Mouse (Mus musculus) liver, adult (tissue): Measurements from ENCODE around the gene Kera.

Source experiments
- GATA4 ChIP-seq: IDR thresholded peaks from 2 replicates; pipeline ENCODE4 v1.6.1; 2014; ENCODE audit warnings: mild to moderate bottlenecking, low read length; ENCODE audit not compliant: insufficient replicate concordance

Kera gene

DNA sequence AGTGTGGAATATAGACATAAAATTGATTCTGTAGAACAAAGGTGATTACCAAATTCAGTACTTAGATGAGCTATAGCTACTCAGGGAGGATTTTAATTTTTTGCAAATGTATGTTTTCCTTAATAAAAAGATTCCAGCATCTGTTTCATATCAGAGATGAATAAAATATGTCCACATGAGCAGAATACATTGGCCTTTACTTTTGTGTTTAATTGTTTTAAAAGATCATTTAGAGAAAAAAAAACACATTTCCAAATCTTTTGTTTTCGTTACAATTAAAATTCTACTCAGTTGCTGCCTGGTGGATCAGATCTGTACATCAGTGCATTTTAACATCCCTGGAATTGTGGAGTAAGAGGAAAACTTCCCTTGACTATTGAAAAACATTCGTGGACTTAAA is at the start of gene Kera:
TSS of gene Kera (plus strand) at position 301 of the 400 bp plus-strand sequence.
- TF ChIP-seq GATA4: no peak

DNA sequence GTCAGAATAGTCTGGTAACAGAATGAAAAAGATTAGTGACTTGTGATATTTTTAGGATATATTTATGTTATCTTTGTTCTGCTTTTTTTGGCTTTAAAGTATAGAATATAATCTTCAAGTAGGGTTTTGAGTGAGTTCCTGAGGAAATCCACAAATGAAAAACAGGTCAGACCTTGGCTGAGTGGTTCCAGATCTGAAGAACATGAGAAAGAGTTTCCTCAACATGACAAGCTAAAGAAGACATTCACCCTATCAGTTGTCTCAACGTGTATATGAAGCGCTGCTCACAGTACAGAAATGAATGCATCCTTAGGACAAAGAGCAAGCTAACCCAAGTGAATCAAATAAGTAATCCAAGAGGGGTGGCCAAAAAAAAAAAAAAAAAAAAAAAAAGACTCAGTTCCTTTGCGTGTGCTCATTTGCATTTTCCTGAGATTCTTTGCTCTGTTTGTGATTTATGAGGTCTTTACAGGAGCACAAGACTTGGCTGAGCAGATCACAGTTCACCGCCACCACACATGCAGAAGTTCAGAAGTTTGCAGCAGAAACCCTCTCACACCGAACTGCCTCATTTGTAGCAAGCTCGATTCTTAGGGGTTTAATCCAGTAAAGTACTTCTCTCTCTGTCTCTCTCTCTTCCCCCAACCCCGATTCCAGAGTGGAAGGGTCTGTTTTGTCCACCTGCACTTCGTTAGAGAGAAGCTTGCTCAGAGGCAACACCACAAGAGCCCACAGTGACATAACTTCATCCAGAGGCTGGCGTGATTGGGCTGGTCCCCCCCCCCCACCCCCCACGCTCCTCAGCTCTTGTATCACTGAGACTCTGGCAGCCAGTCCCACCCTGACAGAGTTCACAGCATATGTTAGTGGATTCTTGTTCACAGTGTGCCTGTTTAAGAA is 41.5 kb upstream of the Kera start, which contains the start of gene Lum:
TSS of gene Lum (plus strand) at position 172 of the 900 bp plus-strand sequence.
- TF ChIP-seq GATA4: no peak

DNA sequence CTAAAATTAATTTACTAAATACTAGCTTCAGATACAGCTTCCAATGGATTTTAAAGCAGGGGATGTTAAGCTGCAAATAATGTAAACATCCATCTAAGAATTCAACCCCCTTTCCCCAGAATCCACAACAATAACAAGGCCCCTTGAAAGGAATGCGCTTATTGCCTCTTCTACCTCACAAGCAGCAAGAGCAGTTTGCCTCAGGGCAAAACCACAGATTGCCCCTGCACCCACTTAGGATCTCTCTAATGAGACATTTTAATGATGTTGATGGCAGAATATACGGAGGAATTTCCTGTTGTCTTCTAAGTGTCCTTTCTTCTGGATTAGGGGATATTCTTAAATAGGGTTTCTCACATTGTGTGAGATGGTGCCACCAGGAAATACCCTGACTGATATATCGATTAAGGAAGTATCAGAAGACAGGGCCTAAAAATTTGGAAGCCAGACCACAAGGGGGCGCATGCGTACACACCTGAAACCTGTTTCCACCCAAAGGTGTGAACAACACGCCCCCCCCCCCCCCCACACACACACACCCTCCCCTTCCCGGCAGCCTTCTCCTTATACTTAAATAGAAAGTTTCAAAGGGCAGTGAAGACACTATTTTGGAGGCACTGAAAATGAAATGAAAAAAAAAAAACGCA is 39.1 kb upstream of the Kera start:
- TF ChIP-seq GATA4: no peak

DNA sequence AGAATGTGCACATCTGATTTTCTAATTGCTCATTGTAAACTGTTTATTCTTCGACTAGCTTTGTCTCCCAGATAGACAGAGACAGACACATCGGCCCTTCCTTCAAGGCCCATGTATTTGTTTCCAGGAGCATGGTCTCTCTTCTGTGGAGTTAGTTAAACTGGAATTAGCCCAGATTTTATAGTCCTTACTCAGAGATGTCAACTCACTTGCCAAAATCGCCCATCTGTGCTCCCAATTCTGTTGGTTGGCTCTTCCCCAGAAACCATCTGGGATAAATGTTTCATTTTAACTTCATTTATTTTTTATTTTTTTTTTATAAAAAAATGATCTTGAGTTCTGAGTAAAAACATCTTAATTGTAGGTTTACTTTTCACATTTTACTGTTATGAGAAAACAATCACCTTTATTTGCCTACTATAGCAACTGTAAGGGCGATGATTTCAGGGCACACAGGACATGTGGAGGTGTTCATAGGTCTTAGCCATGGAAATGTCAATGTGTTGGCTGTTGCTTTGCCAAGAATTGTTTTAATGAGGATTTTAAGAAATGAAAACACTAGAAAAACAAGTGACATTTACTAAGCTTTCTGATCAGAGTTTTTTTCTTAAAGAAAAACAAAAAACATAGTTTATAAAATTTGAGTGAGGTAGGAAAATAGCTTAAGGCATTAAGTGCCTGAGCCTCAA is 24.0 kb upstream of the Kera start:
- TF ChIP-seq GATA4: no peak

DNA sequence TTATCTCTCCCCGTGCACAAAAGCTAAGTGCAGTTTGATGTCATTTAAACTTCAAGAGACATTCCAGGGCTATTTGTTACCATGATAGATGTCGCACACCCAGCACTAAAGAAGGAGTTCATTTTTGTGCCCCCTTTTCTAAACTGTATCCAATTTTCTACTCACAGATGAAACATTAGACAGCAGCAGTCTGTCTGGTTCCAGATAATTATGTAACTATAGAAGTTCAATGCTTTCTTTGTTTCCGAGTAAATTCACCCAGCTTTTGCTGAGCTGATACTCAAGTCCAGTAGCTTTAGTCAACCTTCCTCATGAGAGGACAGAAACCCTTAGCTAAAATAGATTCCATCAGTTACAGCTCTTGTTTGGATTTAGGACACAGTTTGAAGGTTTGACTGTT is 22.5 kb upstream of the Kera start:
- no peak for TF ChIP-seq GATA4

DNA sequence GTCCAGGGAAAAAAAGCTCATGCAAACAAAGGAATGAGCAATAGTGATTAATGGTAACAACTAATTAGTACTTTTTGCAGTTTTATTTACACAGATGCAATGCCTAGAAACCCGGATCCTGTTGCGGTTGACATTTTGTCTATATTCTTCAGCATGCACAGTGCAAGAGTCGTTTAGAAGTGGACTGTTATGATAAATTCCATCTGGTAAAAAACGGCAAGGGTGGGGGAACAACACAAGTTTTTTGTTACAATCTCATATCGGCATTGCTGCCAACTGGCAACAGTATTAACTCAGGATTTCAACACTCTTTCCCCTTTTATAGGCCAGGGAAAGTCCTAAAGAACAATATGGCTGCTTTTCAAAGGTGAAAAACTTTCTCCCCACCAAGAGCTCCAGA is 19.5 kb upstream of the Kera start:
- TF ChIP-seq GATA4: no peak

DNA sequence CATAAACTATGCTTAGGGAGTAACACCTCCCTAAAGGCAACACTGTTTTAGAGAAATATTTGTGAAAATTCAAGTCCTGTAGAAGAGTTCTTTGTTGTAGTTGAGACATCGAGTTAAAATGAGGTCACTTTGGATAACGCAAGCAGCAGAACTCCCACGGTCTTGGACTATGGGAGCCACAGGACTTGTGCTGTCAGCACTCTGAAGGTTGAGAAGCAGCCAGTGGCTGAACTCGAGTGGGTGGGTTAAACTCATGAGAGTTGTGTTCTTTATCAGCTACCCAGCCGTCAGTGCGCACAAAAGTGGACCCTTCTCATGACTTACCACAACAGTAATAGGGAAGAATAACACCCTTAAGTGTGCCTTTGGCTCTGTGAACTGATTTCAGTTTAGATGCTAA is 17.1 kb upstream of the Kera start:
- TF ChIP-seq GATA4: no peak

DNA sequence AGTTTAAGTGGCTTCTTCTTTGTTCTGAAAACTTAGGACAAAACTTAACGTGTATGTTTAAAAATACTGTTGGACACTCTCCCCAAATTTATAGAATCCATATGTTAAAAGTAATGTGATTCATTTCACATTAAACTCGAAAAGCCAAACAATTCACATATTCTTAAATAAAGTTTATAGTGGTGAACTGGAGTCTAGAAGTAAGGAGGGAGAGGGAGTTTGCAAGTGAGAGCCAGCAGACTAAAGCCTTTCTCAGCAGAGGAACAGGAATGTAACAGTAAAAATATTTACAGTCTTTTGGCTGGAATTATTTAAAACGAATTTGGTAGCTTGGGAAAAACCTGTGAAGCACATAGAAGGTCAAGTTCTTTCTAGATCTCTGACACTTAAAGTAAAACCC is 15.6 kb upstream of the Kera start:
- TF ChIP-seq GATA4: no peak

DNA sequence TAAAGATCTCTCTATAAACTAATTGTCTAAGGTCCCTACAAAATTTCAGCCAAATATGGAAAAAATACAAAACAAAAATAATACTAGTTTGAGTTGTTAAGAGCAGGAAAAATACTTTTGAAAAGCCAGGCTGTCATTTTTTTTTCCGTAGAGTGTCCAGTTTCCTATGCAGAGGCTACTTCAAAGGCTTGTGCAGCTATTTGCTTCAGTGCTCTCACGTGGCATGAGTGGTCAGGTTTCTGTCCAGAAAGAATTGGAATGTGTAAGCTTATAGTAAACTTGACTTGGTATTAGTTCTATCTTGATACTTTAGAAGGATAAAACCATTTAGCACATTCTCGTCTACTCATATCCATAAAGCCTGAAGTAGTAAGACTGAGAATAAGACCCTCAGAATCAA is 15.0 kb upstream of the Kera start:
- TF ChIP-seq GATA4: no peak

DNA sequence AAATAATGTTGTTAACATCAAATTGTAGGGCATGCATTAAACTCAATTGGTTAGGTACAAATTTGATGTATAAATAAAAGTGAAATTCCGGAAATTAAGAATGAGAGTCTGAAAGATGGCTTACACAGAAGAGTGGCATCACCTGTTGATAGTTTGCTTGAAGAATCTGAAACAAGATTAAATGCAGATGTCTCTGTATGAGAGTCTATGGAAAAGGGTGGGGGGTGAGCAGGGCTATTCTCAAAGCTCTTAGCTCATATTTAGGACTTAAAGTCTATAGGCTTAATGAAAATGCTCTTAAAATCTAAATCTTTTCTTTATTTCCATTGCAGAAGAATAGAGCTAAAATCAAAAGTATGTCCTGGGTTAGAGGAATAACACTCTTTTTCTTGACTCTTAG is 11.0 kb upstream of the Kera start:
- no peak for TF ChIP-seq GATA4

DNA sequence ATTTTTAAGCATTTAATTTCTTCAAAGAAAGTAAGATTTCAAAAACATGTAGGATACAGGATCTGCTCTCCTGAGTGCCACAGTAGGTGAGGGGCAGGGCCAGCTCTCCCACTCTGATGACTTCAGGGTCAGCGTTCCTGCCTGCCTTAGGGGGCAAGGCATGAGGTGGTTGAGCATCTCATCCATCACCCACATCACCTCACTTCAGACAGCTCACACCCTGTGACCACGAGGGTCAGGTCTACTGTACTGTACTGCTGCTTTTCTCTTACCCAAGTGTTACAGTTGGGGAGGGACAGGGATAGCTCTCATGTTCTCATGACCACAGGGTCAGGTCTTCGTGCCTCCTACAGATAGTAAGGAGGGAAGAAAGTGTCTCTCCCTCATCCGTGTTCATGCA is 4.9 kb upstream of the Kera start:
- TF ChIP-seq GATA4: no peak

DNA sequence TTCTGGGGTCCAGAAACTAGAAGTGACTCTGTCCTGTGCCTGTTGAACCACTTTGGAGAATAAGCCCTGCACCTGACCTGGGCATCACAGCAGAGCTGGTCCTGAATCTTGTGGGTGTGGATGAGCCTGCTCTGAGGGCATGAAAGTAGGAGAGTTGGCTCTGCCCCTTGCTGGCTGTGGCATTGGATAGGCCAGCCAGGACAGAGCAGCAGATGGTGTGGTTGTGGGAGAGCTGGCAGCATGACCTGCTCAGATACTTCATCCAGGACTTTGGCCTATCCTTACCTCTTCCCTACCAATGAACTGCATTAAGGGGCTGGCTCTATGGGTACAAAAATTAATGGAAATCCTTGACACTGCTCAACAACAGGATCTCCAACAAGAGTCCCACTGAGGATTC is 3.4 kb upstream of the Kera start:
- TF ChIP-seq GATA4: no peak

DNA sequence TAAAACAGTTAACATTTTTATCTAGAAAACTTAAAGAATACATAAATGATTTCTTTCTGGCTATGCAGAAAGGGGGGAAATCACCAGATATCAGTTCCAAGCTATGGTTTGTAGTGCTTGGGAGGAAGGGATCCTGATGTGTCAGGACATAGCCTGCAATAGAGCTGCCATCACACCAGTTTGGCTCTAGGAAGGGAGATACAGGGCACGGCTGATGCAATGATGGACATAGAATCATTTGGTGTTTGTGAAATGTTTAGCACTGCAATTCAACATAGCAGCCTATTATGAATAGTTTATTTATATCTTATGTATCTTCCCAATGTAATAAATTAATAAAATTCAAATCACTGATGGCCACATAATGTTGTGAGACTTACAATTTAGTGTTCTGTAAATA is 15.6 kb downstream of the Kera start:
- no peak for TF ChIP-seq GATA4

DNA sequence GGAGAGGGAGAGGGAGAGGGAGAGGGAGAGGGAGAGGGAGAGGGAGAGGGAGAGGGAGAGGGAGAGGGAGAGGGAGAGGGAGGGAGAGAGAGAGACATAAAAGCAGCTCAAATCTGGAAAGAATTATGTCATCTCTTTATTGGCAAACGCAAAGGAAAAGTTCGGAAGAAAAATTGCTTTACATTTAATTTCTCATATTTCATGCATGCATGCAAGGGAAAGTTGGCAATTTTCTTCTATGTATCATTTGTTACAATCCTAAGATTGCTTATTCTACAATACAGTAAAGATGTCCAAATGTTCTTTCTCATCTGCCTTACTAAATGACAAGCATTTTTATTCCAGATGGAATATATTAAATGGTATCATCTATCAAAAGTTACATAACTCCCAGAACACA is 17.7 kb downstream of the Kera start:
- TF ChIP-seq GATA4: no peak

DNA sequence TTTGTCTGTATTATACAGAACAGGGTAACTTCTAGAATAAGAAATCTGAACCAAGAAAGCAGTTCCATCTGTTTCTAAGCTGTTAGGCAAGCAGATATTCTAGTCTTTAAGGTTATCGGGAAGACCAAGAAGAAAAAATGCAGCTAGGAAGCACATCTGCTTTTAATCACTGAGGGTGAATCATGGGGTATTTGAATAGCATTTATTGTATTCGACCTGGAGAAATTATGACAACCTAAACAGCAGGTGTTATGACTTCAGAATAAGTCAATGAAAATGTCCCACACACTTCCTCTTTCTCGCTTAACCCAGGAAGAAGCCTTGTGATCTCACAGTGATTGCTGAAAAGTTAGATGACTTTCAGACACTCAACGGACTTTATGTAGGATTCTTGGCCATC is 18.4 kb downstream of the Kera start:
- TF ChIP-seq GATA4: no peak

DNA sequence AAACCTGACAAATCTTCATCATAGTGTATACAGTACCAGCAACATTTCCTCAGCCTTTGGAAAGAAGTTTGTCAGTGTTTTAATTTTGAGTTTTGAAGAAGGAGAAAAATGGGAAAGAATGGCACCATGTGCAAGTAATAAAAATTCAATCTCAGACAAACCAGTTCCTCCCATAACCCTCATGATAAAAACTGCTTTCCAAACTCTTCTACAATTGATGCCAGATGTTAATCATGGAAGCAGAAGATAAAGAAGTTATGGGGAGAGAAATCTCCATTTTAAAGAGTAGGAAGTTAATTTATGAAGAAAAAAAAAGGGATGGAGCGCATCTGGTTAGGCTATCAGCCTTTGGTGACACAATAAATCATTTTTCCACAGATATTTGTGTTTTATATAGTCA is 19.9 kb downstream of the Kera start:
- no peak for TF ChIP-seq GATA4
